Mouse (Mus musculus): ENCODE results near the gene Huwe1. TPM values are rescaled to one million over a fixed set of nuclear protein-coding genes. Genes with fewer than 3 reads are reported as not detected.

Gene Huwe1
- polyA plus RNA-seq (2014; fragmentation: Nextera tagmentation; extraction: Ambion mirVana): 47.2 and 50.6 TPM in 2 replicates

GRCm38 (mm10) chrX:151800701-151801511 lies at the start of gene Huwe1:
Gene Huwe1, plus strand, starts transcription at chrX:151800807.
- ATAC-seq (ENCODE audit: low read depth): peak; percentile 54
- 30% methylated on average over 20 of the region's 36 CpGs for WGBS

DNA sequence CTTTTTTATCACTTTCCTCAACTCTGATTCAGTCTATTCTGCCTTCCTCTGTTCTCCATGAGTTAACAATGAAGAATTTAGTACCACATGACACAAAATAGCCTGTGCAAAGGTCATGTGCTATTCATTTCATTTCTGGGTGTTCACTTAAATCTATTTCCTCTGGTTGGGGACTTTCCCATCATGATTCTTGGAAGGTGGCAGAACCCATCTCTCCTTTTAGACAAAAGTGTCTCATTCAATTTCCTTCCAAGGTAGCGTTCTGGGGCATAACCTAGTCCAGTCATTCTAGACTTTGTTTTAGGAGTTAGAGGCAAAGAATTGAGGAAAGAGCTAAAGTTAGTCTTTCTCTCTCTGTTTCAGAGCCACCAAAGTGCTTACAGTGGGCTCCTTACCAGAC lies 20.3 kb upstream of the Huwe1 start:
- H3K27me3 ChIP-seq (replicated peaks; ENCODE audit: control insufficient read depth, insufficient read depth, low read length): no peaks in the 10 kb centered on the region
- no peaks in the 10 kb centered on the region for H3K9me3 ChIP-seq (ENCODE audit: control insufficient read depth, low read length)
- no peaks in the 10 kb centered on the region for H3K36me3 ChIP-seq (ENCODE audit: control insufficient read depth, insufficient read depth, low read length)
- no peak for ATAC-seq (ENCODE audit: low read depth)
- no peak overlapping the region for H3K4me2 ChIP-seq (ENCODE audit: low read depth, low read length)
- no peaks in the 10 kb centered on the region for H3K4me1 ChIP-seq (ENCODE audit: control insufficient read depth, insufficient read depth, low read length)
- WGBS: 76% methylated on average over 1 of the region's 1 CpGs
- DNase-seq (ENCODE audit: low spot score): no peak
- H3K4me3 ChIP-seq (ENCODE audit: low read depth, low read length): no peak overlapping the region
- H3K27ac ChIP-seq (replicated peaks; ENCODE audit: low read depth, low read length): no peak overlapping the region
- H3K9ac ChIP-seq (ENCODE audit: low read depth, low read length): no peak overlapping the region

More at GRCm38 (mm10) chrX:151800701-151801511, at the start of gene Huwe1:
- H3K4me2 ChIP-seq (ENCODE audit: low read depth, low read length): peak within 1 kb of the TSS; percentile 52
- peak within 1 kb of the TSS; percentile 53 for H3K4me3 ChIP-seq (ENCODE audit: low read depth, low read length)
- H3K27ac ChIP-seq (replicated peaks; ENCODE audit: low read depth, low read length): peak within 1 kb of the TSS; percentile 89
- H3K27me3 ChIP-seq (replicated peaks; ENCODE audit: control insufficient read depth, insufficient read depth, low read length): no peaks in the 10 kb centered on the region; the same call in 1 of the 2 replicates
- H3K4me1 ChIP-seq (ENCODE audit: control insufficient read depth, insufficient read depth, low read length): no peaks in the 10 kb centered on the region; the same call in 1 of the 2 replicates
- DNase-seq (ENCODE audit: low spot score): peak; percentile 89
- no peaks in the 10 kb centered on the region for H3K36me3 ChIP-seq (ENCODE audit: control insufficient read depth, insufficient read depth, low read length)
- no peaks in the 10 kb centered on the region for H3K9me3 ChIP-seq (ENCODE audit: control insufficient read depth, low read length)
- H3K9ac ChIP-seq (ENCODE audit: low read depth, low read length): peak within 1 kb of the TSS; percentile 78

- WGBS: 73% methylated on average over 4 of the region's 4 CpGs
- Histone ChIP-seq H3K4me3 (ENCODE audit: low read depth, low read length) (no peak overlapping the region), H3K4me2 (ENCODE audit: low read depth, low read length) (no peak overlapping the region), H3K9ac (ENCODE audit: low read depth, low read length) (no peak overlapping the region), H3K36me3 (ENCODE audit: control insufficient read depth, insufficient read depth, low read length) (no peaks in the 10 kb centered on the region), H3K27me3 (replicated peaks; ENCODE audit: control insufficient read depth, insufficient read depth, low read length) (no peaks in the 10 kb centered on the region), H3K27ac (replicated peaks; ENCODE audit: low read depth, low read length) (no peak overlapping the region), H3K4me1 (ENCODE audit: control insufficient read depth, insufficient read depth, low read length) (no peaks in the 10 kb centered on the region), H3K9me3 (ENCODE audit: control insufficient read depth, low read length) (no peaks in the 10 kb centered on the region)
- ATAC-seq (ENCODE audit: low read depth) (no peak), DNase-seq (ENCODE audit: low spot score) (no peak)
These were observed 17.7 kb upstream of the Huwe1 start for GRCm38 (mm10) chrX:151782939-151783338.

DNA sequence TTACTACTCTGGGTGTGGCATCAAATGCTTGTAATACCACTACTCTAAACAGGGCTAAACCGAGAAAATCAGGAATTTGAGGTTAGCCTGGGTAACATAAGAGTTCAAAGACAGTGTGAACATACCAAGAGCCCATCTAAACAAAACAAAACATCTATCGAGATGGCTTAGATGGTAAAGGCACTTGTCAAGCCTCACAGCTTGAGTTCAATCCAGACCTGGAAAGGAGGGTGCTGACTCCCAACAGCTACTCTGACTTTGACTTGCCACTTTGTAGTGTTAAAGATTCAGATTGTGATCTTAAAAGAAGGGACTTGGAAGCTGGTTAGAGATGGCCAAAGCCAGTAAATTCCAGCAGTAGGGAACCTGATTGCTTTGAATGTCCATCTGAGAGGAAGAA lies 7.8 kb upstream of the Huwe1 start:
- H3K36me3 ChIP-seq (ENCODE audit: control insufficient read depth, insufficient read depth, low read length): no peaks in the 10 kb centered on the region
- DNase-seq (ENCODE audit: low spot score) (no peak), ATAC-seq (ENCODE audit: low read depth) (no peak)
- no peaks in the 10 kb centered on the region for H3K4me1 ChIP-seq (ENCODE audit: control insufficient read depth, insufficient read depth, low read length)
- WGBS: 37% methylated on average over 2 of the region's 2 CpGs
- no peak overlapping the region for H3K4me2 ChIP-seq (ENCODE audit: low read depth, low read length)
- H3K27me3 ChIP-seq (replicated peaks; ENCODE audit: control insufficient read depth, insufficient read depth, low read length): no peaks in the 10 kb centered on the region; the same call in 1 of the 2 replicates
- no peak overlapping the region for H3K27ac ChIP-seq (replicated peaks; ENCODE audit: low read depth, low read length)
- H3K9me3 ChIP-seq (ENCODE audit: control insufficient read depth, low read length): no peaks in the 10 kb centered on the region
- H3K4me3 ChIP-seq (ENCODE audit: low read depth, low read length): no peak overlapping the region
- H3K9ac ChIP-seq (ENCODE audit: low read depth, low read length): no peak overlapping the region

- DNase-seq (ENCODE audit: low spot score): no peak
- Histone ChIP-seq H3K9me3 (ENCODE audit: control insufficient read depth, low read length) (no peaks in the 10 kb centered on the region), H3K9ac (ENCODE audit: low read depth, low read length) (no peak overlapping the region), H3K4me1 (ENCODE audit: control insufficient read depth, insufficient read depth, low read length) (no peaks in the 10 kb centered on the region), H3K27ac (replicated peaks; ENCODE audit: low read depth, low read length) (no peak overlapping the region), H3K36me3 (ENCODE audit: control insufficient read depth, insufficient read depth, low read length) (no peaks in the 10 kb centered on the region), H3K4me3 (ENCODE audit: low read depth, low read length) (no peak overlapping the region), H3K27me3 (replicated peaks; ENCODE audit: control insufficient read depth, insufficient read depth, low read length) (no peaks in the 10 kb centered on the region; the same call in none of the 2 replicates), H3K4me2 (ENCODE audit: low read depth, low read length) (no peak overlapping the region)
- ATAC-seq (ENCODE audit: low read depth): no peak
- 57% methylated on average over 1 of the region's 1 CpGs for WGBS
These were observed 2.6 kb upstream of the Huwe1 start for GRCm38 (mm10) chrX:151797970-151798369.

- Histone ChIP-seq H3K4me1 (ENCODE audit: control insufficient read depth, insufficient read depth, low read length) (no peaks in the 10 kb centered on the region; the same call in 1 of the 2 replicates), H3K36me3 (ENCODE audit: control insufficient read depth, insufficient read depth, low read length) (no peaks in the 10 kb centered on the region), H3K27ac (replicated peaks; ENCODE audit: low read depth, low read length) (peak overlapping the region; percentile 95), H3K9me3 (ENCODE audit: control insufficient read depth, low read length) (no peaks in the 10 kb centered on the region), H3K27me3 (replicated peaks; ENCODE audit: control insufficient read depth, insufficient read depth, low read length) (no peaks in the 10 kb centered on the region; the same call in 1 of the 2 replicates), H3K4me3 (ENCODE audit: low read depth, low read length) (peak overlapping the region; percentile 53), H3K9ac (ENCODE audit: low read depth, low read length) (peak overlapping the region; percentile 69), H3K4me2 (ENCODE audit: low read depth, low read length) (peak overlapping the region; percentile 57)
- 22% methylated on average over 13 of the region's 13 CpGs for WGBS
- peak; percentile 0 for DNase-seq (ENCODE audit: low spot score)
- ATAC-seq (ENCODE audit: low read depth): no peak
These were observed 1.8 kb downstream of the Huwe1 start for GRCm38 (mm10) chrX:151802328-151802955.

GRCm38 (mm10) chrX:151802956-151803776 lies 2.6 kb downstream of the Huwe1 start:
- ATAC-seq (ENCODE audit: low read depth) (peak; percentile 91), DNase-seq (ENCODE audit: low spot score) (peak; percentile 99)
- peak overlapping the region; percentile 62 for H3K4me2 ChIP-seq (ENCODE audit: low read depth, low read length)
- H3K4me1 ChIP-seq (ENCODE audit: control insufficient read depth, insufficient read depth, low read length): no peaks in the 10 kb centered on the region; the same call in 1 of the 2 replicates
- peak overlapping the region; percentile 56 for H3K4me3 ChIP-seq (ENCODE audit: low read depth, low read length)
- H3K36me3 ChIP-seq (ENCODE audit: control insufficient read depth, insufficient read depth, low read length): no peaks in the 10 kb centered on the region
- H3K27me3 ChIP-seq (replicated peaks; ENCODE audit: control insufficient read depth, insufficient read depth, low read length): no peaks in the 10 kb centered on the region; the same call in 1 of the 2 replicates
- peak overlapping the region; percentile 96 for H3K27ac ChIP-seq (replicated peaks; ENCODE audit: low read depth, low read length)
- 29% methylated on average over 70 of the region's 77 CpGs for WGBS
- no peaks in the 10 kb centered on the region for H3K9me3 ChIP-seq (ENCODE audit: control insufficient read depth, low read length)
- H3K9ac ChIP-seq (ENCODE audit: low read depth, low read length): peak overlapping the region; percentile 77

GRCm38 (mm10) chrX:151803777-151804101 lies 3.1 kb downstream of the Huwe1 start:
- peak overlapping the region; percentile 96 for H3K27ac ChIP-seq (replicated peaks; ENCODE audit: low read depth, low read length)
- no peaks in the 10 kb centered on the region for H3K9me3 ChIP-seq (ENCODE audit: control insufficient read depth, low read length)
- 21% methylated on average over 15 of the region's 20 CpGs for WGBS
- peak overlapping the region; percentile 56 for H3K4me3 ChIP-seq (ENCODE audit: low read depth, low read length)
- H3K4me2 ChIP-seq (ENCODE audit: low read depth, low read length): peak overlapping the region; percentile 62
- no peaks in the 10 kb centered on the region; the same call in 1 of the 2 replicates for H3K4me1 ChIP-seq (ENCODE audit: control insufficient read depth, insufficient read depth, low read length)
- ATAC-seq (ENCODE audit: low read depth) (peak; percentile 41), DNase-seq (ENCODE audit: low spot score) (peak; percentile 73)
- no peaks in the 10 kb centered on the region for H3K36me3 ChIP-seq (ENCODE audit: control insufficient read depth, insufficient read depth, low read length)
- no peaks in the 10 kb centered on the region for H3K27me3 ChIP-seq (replicated peaks; ENCODE audit: control insufficient read depth, insufficient read depth, low read length)
- H3K9ac ChIP-seq (ENCODE audit: low read depth, low read length): peak overlapping the region; percentile 77

Measured in embryonic facial prominence, embryonic 14.5 days (tissue).